Mouse (Mus musculus) layer of hippocampus, adult 2 months (tissue): ENCODE results near the gene Dazap2. TPM values are rescaled to one million over a fixed set of nuclear protein-coding genes. Genes with fewer than 3 reads are reported as not detected.
"Not testable (repeated sequence)": the region's sequence is repeated elsewhere in the genome, so short reads cannot be mapped to it uniquely, and the experiment has no call there.

Experiments used
- DNase-seq, 2 experiments: peaks; one replicate each; pipeline ENCODE4 v3.0.0; 2022; ENCODE audit warnings: low spot score in 2 of 2
- H3K27ac ChIP-seq: fragments of 200-600 bp; 2 replicates; pipeline ENCODE4 v1.8.1; 2022
- H3K4me3 ChIP-seq: fragments of 200-600 bp; 2 replicates; pipeline ENCODE4 v1.8.1; 2022; ENCODE audit warnings: mild to moderate bottlenecking
- CTCF ChIP-seq: fragments of 200-600 bp; conservative IDR thresholded peaks from 2 replicates; pipeline ENCODE4 v1.8.1; 2022; ENCODE audit warnings: antibody characterized with exemption, mild to moderate bottlenecking, moderate library complexity
- total RNA-seq, 2 experiments: library from RNA; stranded (reverse); gene quantifications; 2 replicates each; pipeline ENCODE4 v1.2.3; 2021

The Dazap2 gene
- total RNA-seq, 2 experiments from 2014 or later: 112 to 113 TPM

DNA sequence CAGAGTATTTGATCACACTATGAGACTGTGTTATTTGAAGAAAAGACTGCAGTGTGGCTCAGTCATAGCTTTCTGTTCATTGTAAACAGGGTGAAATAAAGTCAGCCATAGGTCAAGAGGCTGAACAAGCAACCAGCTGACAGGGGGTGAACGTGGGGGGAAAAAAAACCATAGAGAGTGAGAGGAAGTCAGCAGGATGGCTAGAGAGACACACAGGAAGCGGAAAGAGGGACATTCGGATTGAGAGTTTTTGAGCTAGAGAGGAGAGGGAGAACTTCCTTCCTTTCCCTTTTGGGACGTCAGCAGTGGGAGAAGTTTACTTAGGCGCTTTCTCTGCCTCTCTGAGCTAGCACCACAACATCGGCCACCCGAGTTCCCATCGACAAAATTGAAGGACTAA lies 24.7 kb upstream of the Dazap2 start:
- H3K27ac ChIP-seq: no peak overlapping the region
- DNase-seq: no peak
- H3K4me3 ChIP-seq: no peak overlapping the region
- TF ChIP-seq CTCF: no peak

DNA sequence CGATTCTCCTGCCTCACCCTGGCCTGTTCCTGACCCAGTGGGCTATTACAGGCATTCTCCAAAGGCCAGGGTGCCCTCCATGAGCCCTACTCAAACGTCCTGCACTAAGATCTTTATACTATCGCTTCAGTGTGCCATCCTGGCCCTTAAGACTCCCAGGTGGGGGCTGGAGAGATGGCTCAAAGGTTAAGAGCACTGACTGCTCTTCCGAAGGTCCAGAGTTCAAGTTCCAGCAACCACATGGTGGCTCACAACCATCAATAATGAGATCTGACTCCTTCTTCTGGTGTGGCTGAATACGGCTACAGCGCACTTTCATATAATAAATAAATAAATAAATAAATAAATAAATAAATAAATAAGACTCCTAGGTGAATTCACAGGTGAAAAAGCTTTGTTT lies 22.3 kb upstream of the Dazap2 start:
- no peak for TF ChIP-seq CTCF
- Histone ChIP-seq H3K4me3 (no peak overlapping the region), H3K27ac (no peak overlapping the region)
- no peak for DNase-seq

DNA sequence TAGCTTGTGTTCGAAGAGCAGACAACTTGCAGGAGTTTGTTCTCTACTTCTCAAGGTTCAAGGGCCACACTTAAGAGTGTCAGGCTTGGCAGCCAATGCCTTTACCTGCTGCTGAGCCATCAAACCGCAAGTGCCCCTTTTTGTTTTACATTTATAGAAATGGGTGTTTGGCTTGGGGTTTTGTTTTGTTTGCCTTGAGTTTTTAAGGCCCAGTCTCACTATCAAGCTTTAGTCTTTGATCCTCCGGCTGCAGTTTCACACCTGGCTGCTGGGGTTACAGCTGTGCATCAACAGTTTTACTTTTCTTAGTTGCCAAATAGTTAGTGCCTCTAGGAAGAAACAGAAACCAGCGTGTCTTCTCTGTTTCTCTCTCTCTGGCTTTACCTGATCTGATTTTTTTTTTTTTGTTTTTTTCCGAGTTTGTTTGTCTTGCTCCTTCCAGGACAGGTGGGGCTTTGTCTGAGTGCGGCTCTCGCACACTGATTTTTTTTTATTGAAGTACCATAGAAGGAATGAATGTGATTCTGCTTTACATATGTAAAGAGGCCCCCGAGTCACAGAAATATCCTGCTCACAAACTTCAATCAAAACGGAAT lies 16.8 kb upstream of the Dazap2 start:
- no peak for TF ChIP-seq CTCF
- Histone ChIP-seq H3K4me3 (peak overlapping the region; percentile 67), H3K27ac (peak overlapping the region; percentile 94; the same call in 1 of the 2 replicates)
- no peak for DNase-seq

DNA sequence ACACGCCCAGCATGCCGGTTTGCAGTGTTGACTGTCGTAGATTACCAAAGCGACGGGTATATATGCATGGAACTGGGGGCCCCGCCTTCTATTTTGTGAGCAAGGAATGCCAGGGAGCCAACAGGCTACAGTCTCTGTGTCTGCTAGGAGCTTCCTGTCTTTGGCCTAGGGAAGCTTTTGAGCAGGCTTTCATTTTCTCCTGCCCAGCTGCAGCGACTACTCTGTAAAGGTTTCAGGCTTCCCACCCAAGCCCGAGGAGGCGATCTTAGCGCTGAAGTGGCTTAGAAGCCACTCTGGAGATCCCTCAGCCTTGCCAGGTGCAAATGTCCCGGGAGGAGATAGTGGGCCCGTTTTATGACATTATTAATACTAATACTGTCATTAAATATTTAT lies 16.3 kb upstream of the Dazap2 start:
- H3K4me3 ChIP-seq: peak overlapping the region; percentile 67
- no peak for DNase-seq
- TF ChIP-seq CTCF: no peak
- H3K27ac ChIP-seq: peak overlapping the region; percentile 94

DNA sequence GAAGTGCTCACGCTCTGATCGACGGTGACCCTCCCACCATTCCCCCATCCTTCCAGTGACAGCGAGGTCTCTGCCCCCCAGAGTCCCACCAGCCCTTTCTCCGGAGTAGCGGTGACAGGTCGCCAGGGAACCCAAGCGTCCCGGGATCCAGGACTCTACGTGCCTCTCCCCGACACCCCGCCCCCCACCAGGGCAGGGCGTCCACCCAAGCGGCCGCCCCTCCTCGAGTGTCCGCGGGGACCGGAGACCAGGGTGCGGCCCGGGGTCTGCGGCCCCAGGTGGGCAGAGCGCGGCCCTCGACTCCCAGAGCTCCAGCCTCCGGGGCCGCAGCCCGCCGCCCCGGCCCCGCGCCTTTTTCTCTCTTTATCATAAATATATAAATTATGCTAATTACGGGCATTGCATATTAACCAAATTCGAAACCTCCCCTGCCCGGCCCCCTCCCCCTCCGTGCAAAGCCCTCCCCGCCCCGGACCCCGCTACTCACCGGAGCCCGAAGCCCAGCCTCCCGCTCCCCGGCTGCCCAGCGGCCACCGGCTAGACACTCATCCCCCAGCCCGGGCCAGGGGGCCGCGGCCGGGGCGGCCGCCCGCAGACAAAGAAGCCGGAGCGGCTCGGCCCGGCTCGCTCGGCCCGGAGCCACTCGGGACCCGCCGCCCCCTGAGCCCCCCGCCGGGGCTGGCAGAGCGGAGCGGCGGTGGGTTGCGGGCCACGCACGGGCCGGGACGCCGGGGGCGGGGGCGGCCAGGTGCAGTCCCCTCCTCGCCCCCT lies 15.7 kb upstream of the Dazap2 start, which contains the start of gene Pou6f1:
Gene Pou6f1 (minus strand): TSS at position 709 of the 771 bp plus-strand sequence.
- peak within 1 kb of the TSS; percentile 67 for H3K4me3 ChIP-seq
- DNase-seq: no peak
- H3K27ac ChIP-seq: peak within 1 kb of the TSS; percentile 94
- TF ChIP-seq CTCF: no peak

DNA sequence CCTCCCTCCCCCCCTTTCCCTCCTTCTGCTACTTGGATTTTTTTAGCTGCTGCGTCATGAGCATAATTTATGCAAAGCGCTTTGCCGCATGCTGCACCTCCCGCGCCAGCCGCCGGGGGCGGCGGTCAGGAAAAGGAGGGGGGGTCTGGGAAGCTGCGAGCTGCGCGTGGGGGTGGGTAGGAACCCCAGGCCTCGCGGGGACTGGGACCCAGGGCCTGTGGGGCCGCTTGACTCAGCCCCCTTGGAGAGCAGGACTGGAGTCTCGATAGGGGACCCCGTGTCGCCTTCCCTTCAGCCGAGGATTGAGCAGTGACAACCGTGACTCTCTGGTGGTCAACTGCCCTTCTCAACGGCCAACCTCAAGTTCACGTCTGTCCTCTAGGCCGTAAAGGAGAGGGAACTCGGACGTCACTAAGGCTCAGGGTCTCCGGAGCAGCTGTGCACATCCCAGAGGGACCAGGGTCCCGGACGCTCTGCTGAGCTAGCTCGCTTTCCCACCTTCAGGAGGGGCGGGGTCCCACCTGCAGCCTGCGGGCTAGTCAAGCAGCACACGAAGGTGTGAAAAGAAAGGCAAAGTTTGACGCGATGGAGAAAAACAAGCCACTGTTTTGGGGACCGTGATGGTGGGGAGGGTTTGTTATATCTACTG lies 15.0 kb upstream of the Dazap2 start:
- Histone ChIP-seq H3K27ac (peak overlapping the region; percentile 94), H3K4me3 (peak overlapping the region; percentile 67)
- peak; percentile 72 to 74 for DNase-seq
- peak; percentile 78 for TF ChIP-seq CTCF

DNA sequence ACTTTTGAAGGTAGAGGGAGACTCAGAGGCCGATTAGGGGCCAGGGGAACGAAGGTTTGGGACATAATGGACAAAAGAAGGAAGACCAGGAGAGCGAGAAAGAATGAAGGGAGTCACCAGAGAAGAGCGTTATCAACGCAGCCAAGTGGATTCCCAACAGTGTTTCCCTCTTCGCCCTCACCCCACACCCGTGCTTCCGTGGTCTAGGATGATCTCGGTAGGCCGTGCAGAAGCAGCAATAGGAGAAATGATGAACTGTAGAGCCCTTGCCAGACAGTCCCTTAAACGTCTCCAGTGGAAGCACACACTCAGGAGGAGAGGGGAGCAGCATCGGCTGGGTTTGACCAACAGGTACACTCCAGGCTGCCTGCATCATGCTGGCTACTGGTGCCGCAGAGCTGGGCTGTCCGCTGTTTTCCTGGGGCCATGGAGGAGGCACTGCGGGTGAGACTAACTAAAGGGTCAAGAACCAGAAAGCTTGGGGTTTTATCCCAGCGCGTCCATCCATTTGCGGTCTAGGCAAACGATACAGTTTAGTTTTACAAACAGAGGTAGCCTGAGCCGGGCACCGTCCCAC lies 14.4 kb upstream of the Dazap2 start:
- TF ChIP-seq CTCF: no peak
- Histone ChIP-seq H3K4me3 (peak overlapping the region; percentile 67; the same call in 1 of the 2 replicates), H3K27ac (peak overlapping the region; percentile 94; the same call in 1 of the 2 replicates)
- no peak for DNase-seq

DNA sequence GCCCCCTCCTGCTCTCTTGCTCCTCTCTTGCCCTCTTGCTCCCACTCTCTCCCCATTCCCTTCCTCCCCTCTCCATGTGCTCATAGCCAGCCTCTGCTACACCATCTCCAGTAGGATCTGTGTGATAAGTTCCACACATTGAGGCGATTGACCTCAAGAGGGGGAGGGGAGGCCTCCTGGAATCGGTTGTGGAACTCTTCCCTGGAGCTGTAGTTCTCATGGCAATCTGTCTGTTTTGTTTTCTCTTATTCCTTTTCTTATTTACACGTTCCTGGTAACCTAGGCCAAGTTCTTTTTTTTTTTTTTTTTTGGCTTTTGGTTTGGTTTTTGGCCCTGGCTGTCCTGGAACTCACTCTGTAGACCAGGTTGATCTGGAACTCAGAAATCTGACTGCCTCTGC lies 13.5 kb upstream of the Dazap2 start:
- no peak for TF ChIP-seq CTCF
- H3K4me3 ChIP-seq: no peak overlapping the region
- DNase-seq: no peak
- H3K27ac ChIP-seq: no peak overlapping the region

DNA sequence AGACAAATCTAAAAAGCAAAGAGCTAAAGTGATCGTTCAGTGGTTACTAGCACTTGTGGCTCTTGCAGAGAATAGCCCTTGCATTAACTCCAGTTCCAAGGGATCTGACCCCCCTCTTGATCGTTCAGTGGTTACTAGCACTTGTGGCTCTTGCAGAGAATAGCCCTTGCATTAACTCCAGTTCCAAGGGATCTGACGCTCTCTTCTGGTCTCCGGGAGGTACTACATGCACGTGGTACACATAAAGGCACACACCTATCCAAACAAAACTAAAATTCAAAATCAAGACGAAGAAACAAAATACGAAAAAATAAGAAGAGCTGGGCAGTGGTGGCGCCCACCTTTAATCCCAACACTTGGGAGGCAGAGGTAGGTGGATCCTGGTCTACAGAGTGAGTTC lies 8.5 kb upstream of the Dazap2 start:
- TF ChIP-seq CTCF: peak; percentile 59
- not testable (repeated sequence) for H3K27ac ChIP-seq, DNase-seq, H3K4me3 ChIP-seq

DNA sequence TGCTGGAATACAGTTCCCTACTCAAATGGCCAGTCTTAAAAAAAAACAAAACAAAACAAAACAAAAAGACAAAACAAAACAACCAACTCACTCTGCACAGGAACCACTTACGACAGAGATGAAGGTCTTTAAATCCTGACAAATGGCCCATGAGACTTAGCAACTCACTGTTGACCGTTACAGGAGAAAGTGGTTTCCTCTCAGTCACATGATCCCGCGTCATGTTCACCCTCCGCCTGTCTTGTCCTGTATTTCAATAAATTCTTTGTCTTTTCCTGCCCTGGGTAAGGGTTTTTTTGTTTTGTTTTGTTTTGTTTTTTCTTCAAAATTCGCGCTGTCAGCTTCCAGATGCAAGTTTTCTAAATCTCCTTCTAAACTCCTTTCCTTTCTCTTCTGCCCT lies 3.2 kb upstream of the Dazap2 start:
- Histone ChIP-seq H3K4me3 (no peak overlapping the region), H3K27ac (no peak overlapping the region)
- no peak for DNase-seq
- no peak for TF ChIP-seq CTCF

DNA sequence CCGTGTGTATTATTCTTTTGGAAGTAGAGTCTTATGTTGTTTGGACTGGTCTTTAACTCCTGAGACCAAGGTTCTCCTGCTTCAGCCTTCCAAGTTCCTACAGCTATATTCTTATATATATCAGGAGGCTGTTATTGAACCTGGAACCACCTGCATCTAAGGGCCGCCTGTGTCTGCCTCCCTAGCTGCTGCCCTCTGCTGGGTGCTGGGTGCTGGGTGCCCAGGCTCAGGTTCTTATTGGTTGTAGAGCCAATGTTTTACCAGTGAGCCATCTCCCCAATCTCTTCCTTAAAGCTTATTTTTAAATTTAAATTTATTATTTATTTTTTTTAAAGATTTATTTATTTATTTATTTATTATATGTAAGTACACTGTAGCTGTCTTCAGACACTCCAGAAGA lies 2.7 kb upstream of the Dazap2 start:
- Histone ChIP-seq H3K4me3 (no peak overlapping the region), H3K27ac (no peak overlapping the region)
- TF ChIP-seq CTCF: peak; percentile 72
- no peak for DNase-seq

DNA sequence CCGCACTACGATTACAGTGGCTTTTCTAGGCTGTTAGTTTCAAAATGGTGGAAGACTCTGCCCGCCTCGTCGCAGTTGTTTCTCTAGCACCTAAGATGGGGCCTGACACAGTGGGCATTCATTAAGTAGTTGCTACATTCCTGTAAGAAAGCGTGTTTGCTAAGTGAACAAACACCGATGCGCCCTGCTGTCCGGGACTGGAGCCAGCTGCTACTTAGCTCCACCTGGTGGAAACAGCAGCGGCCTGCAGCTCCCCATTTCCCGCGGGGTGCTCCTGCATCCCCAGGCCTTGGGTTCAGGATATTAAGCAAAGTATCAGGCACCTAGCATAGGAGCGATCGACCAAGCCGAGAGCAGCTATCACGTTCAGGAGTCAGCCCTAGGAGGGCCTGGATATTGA lies 1.6 kb upstream of the Dazap2 start:
- peak; percentile 98 for TF ChIP-seq CTCF
- peak; percentile 72 to 80 for DNase-seq
- Histone ChIP-seq H3K27ac (peak overlapping the region; percentile 92), H3K4me3 (peak overlapping the region; percentile 45)

DNA sequence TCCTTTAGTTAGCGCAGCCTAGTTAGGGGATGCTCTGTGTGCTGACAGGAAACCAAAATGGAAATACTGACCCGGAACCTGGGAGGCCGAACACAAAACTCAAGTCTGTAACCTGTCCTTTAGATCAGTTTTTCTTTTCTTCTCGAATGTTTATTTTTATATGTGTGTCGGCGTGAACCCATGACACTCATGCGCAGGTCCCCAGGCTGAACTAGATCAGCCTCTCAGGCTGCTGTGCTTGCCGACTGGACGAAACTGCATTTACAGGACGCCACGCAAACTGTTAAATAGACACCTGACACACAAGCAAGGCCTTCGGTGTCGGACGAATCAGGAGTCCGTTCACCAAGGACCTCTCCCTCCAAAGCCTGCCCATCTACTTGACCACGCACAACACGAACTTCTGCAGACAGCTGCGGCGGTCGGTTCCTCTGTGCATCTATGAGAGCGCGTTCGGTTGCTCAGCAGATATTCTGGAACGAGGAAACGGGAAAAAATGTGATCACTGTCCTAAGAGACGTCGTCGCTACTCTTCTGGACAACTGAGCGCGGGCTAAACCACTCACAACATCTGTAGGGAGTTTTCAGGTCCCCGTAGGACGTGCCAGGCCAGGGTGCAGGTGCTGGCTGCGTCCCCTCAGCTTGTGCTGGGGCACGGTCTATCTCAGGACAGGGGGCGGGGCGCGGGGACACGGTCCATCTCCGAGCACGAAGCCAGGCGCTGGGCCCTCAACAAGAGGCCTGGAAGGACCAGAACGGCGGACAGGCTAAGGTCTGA lies 742 bp upstream of the Dazap2 start:
- DNase-seq: no peak
- TF ChIP-seq CTCF: no peak
- Histone ChIP-seq H3K27ac (peak overlapping the region; percentile 92), H3K4me3 (peak overlapping the region; percentile 92)
